Mouse (Mus musculus): Measurements from ENCODE around the gene Zbtb21. TPM values are rescaled to one million over a fixed set of nuclear protein-coding genes. Genes with fewer than 3 reads are reported as not detected.
"Not testable (repeated sequence)": the region's sequence is repeated elsewhere in the genome, so short reads cannot be mapped to it uniquely, and the experiment has no call there.

Zbtb21 gene
- total RNA-seq, 2 experiments from 2014 or later, result 15.5 to 17.0 TPM

- no peak for DNase-seq (ENCODE audit: low spot score in 2 of 2)
Measured at GRCm38 (mm10) chr16:97950061-97950460, 12.4 kb downstream of the Zbtb21 start.

DNA sequence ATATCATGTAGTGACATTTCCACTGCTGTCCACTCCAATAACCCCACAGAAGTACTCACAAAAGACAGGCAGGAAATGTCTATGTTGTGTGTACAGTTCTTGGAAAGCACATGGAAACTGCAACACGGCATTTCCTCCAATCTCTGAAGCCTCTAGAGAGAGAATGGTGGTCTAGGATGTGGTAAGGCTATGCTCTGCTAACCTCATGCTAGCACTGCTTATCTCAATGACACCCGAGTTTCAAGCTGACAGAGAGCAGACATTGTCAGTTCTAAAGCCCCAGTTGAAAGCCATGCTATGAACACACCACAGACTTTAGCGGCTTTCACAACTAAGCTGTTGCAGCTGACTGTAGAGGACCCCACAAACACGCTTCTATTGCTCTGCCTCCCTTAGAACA is 13.6 kb downstream of the Zbtb21 start:
- DNase-seq (ENCODE audit: low spot score in 2 of 2), result no peak

- not testable (repeated sequence) for DNase-seq (ENCODE audit: low spot score in 2 of 2)
Measured at GRCm38 (mm10) chr16:97946993-97947392, 15.4 kb downstream of the Zbtb21 start.

GRCm38 (mm10) chr16:97941844-97942243 is 20.6 kb downstream of the Zbtb21 start:
- no peak for DNase-seq (ENCODE audit: low spot score in 2 of 2)

DNA sequence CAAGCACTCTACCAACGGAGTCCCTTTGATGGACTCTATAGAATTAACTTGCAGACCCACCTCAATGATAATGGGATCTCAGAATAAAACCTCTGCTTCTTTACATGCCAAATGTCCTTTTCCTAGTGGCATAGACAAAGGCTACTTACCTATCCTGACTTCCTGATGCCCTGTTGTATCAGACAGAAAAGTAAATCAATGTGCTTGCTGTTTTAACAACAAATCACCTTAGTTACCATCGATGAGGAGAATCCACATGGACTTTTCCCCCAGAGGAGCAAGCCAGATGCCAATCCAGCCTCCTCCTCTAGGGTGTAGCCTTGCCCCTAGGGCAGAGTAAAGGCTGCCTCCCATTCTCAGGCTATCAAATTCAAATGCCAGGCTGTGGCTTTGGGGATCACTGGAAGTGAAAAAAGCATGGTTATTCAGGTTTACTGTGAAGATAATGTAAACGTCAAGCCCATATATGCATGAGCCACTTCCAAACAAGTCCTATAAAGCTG is 21.9 kb downstream of the Zbtb21 start:
- no peak for DNase-seq (ENCODE audit: low spot score in 2 of 2)

DNA sequence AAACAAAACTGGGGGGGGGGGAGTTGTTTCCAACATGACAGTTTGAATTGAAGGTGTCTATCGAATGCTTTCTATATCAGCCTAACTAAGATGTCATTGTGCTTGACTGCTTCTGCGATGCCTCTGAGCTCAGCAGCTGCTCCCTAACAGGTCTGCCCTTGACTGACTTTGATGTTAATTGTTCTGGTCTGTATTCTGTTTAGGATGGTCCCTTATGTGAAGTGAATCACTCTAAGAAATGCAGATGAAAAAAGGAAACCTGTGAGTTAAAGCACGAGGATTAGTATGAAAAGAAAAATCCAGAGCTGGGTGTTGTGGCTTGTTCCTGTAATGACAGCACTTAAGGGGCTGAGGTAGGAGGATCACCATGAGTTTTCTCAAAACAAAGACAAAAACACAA is 26.6 kb downstream of the Zbtb21 start:
- DNase-seq (ENCODE audit: low spot score in 2 of 2), result no peak

GRCm38 (mm10) chr16:97930231-97930630 is 32.2 kb downstream of the Zbtb21 start:
- no peak for DNase-seq (ENCODE audit: low spot score in 2 of 2)

DNA sequence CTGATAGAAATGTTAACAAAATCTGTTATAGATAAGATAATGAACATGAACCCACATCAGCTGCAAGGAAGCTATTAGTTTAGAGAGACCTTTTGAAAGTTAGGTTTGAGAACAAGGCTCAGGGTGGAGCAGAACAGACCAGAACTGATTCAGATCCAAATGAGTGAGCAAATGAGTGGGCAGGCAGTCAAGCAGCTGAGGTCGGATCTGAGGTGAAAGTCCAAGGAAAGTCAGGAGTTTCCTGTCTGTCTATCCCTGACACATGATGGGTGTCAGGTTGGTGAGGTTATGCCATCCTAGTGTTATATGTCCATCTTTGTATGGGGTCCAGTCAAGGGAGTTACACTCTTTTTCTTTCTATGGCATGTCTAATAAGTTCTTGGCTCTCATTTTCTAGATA is 32.9 kb downstream of the Zbtb21 start:
- no peak for DNase-seq (ENCODE audit: low spot score in 2 of 2)

DNA sequence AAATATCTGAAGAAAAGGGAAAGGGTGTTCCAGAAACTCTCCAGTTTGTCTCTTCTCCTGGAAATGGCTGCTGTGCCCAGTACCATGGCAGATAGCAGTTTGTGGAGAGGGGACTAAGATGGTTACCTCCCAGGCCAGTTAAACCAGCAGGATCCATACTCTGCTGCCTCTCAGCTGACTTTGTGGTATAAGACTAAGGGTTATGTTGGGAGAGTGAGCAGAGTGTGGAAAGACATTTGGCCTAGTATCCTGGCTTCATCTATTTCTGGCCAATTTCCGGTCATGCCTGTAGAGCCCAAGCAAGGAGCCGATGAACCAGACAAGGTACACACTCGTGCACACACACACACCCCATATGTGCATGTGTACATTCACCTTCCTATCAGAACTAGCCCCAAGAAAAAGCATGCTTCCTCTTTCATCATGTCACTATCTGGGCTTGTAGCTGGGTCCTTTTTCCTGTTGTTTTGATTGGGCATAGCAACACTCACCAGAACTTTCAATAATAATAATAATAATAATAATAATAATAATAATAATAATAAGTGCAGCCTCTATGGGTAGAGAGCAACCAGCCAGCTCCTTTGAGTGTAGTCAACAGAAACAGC is 35.0 kb downstream of the Zbtb21 start:
- no peak for DNase-seq (ENCODE audit: low spot score in 2 of 2)

GRCm38 (mm10) chr16:97926381-97926780 is 36.0 kb downstream of the Zbtb21 start:
- no peak for DNase-seq (ENCODE audit: low spot score in 2 of 2)

DNA sequence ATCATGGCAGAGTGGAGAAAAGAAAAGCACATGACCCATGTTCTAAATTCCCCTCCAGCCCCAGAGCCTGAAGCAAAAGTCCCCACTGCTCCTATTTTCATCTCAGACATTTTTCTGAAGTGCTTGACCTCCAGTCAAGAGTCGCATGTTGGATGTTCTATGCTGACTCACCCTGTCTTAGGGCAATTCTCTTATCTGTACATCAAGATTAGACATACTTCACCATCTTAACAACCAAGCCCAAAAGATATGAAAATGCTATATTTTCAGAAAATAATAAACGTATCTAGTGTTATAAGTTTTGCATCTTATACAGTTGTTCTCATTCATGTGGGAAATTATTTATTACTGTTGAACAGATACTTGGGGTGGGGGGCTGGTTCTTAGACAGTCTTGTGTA is 36.7 kb downstream of the Zbtb21 start:
- DNase-seq (ENCODE audit: low spot score in 2 of 2), result no peak

DNA sequence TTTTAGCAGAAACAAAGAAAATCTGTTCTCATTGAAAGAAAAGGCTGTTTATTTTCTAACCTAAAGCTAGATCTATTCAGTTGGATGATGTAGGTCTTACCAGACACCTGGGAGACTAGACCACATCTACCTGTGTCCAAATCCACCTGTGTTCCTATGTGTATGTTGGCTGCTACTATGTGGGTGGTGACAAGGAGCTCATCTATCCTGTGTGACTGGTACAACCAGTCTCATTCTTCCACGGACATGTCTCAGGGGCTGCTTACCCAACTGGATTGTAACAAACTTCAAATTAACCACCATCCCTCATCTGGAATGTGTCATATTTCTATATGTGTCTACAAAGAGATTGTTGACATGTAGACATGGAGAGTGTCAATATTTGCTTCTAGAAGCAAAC is 38.7 kb downstream of the Zbtb21 start:
- DNase-seq (ENCODE audit: low spot score in 2 of 2), result no peak

GRCm38 (mm10) chr16:97922779-97923126 is 39.7 kb downstream of the Zbtb21 start:
- DNase-seq (ENCODE audit: low spot score in 2 of 2), result no peak

GRCm38 (mm10) chr16:97921961-97922778 is 40.3 kb downstream of the Zbtb21 start:
- peak; percentile 81 to 89 for DNase-seq (ENCODE audit: low spot score in 2 of 2)

GRCm38 (mm10) chr16:97920621-97921020 is 41.8 kb downstream of the Zbtb21 start:
- DNase-seq (ENCODE audit: low spot score in 2 of 2), result no peak

- no peak for DNase-seq (ENCODE audit: low spot score in 2 of 2)
Measured at GRCm38 (mm10) chr16:97919793-97920192, 42.6 kb downstream of the Zbtb21 start.

DNA sequence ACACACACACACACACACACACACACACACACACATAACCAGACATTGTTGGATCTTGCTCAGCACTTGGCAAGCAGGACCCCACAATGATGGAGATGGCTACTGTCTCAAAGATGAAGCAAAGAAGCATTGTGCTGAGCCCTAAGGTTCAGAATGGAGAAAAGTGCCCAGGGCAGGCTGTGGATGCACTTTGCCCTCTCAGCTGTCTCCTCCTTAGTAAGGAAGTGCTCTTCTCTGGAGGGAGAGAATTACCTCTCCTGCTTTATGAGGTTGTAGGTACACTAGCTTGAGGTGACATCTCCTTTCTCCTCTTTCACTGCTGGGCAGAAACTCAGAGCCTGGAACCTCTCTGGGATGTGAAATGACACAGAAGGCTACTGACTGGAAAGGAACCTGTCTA is 49.5 kb downstream of the Zbtb21 start:
- no peak for DNase-seq (ENCODE audit: low spot score in 2 of 2)

DNA sequence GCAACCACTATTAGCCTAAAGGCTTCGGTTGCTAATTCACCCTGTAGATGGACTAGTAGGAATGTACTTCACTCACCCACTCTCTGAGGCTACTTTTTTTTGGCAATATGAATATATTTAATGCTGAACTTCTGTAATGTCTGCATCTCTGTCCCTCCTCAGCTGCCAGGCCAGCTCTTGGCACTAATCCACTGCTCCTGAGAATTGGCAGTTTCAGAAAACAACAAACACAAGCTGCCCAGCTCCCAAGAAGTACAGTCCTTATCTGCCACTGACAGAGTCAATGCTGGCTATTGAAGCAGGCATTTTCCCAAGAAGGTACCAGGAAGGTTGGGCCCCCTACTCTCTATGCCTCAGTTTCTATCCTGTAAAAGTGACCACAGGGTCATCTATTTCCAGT is 53.1 kb downstream of the Zbtb21 start:
- no peak for DNase-seq (ENCODE audit: low spot score in 2 of 2)

GRCm38 (mm10) chr16:97907496-97907895 is 54.9 kb downstream of the Zbtb21 start:
- no peak for DNase-seq (ENCODE audit: low spot score in 2 of 2)

GRCm38 (mm10) chr16:97906337-97906736 is 56.1 kb downstream of the Zbtb21 start:
- DNase-seq (ENCODE audit: low spot score in 2 of 2), result no peak

DNA sequence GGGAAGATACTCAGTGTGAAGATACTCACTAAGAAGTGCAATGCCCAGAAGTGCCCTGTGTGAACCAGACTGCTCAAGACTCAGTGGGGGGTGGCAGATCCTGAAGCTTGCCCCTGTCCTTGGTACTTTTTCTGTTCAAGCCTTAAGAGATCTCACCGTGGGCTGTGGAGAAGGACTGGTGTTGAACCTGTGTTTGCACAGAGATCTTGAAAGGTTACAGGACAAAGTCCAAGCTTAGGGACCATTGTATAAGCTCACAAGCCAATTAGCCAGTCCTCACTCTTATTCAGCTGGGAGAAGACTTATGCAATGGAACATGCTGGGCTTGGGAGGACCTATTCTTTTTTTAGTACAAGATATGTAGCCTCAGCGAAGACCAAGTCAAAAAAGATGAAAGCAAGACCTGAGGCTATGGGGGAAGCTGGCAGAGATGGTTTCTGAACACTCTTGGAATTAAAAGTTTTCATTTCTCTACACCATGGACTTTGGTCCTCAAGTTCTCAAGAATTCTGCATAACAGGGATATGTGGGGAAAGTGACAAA is 56.9 kb downstream of the Zbtb21 start:
- no peak for DNase-seq (ENCODE audit: low spot score in 2 of 2)

GRCm38 (mm10) chr16:97904035-97904434 is 58.4 kb downstream of the Zbtb21 start:
- no peak for DNase-seq (ENCODE audit: low spot score in 2 of 2)

All from gastrocnemius, postnatal 4 days (tissue).